Mouse (Mus musculus): Measurements from ENCODE around the gene Ncam2.

GRCm38 (mm10) chr16:81303806-81304205 is 103.3 kb downstream of the Ncam2 start:
- TF ChIP-seq CTCF (IDR thresholded peaks at IDR 0.05) (no peak), EP300 (IDR thresholded peaks at IDR 0.05) (no peak)
